25 mouse cellular contexts compared by ENCODE assay signal in genomic region chr12:28727061-28727460, GRCm38 (mm10). TPM values are rescaled to one million over a fixed set of nuclear protein-coding genes. Genes with fewer than 3 reads are reported as not detected.
DNase-seq lines count a peak whose midpoint lies in the region; ATAC-seq and TF ChIP-seq lines count a peak whose summit lies in the region.
"Had no signal": no experiment of that assay in that cellular context is flagged by ENCODE, and none has a peak within 500 bp of the region (broad histone marks: within the 10 kb centered on the region; RNA-seq: fewer than 3 reads in every experiment).

No protein-coding gene starts in this region.

- H3K4me2 ChIP-seq in midbrain, postnatal 0 days (ENCODE audit: low read depth, low read length, poor library complexity, severe bottlenecking): no peak overlapping the region
- H3K4me2 ChIP-seq: heart, embryonic 15.5 days; hindbrain, embryonic 15.5 days; kidney, embryonic 15.5 days; limb, embryonic 12.5 days; liver, embryonic 13.5 days; lung, embryonic 14.5 days had no signal

- TF ChIP-seq CTCF in midbrain, postnatal 0 days (IDR thresholded peaks at IDR 0.05): no peak

- no peaks in the 10 kb centered on the region for H3K4me1 ChIP-seq in midbrain, postnatal 0 days (ENCODE audit: insufficient read depth, low read length)
- H3K4me1 ChIP-seq: heart, embryonic 15.5 days; hindbrain, embryonic 15.5 days; kidney, embryonic 15.5 days; limb, embryonic 12.5 days; liver, embryonic 13.5 days had no signal

- no peak overlapping the region for H3K9ac ChIP-seq in midbrain, postnatal 0 days (replicated peaks; ENCODE audit: low read length, poor library complexity, severe bottlenecking)
- H3K9ac ChIP-seq: forebrain, postnatal 0 days; heart, embryonic 15.5 days; hindbrain, embryonic 15.5 days; kidney, embryonic 15.5 days; limb, embryonic 12.5 days; liver, embryonic 13.5 days; lung, embryonic 14.5 days had no signal

- DNase-seq in 416B (ENCODE audit: low read depth): peak; percentile 25
- peak; percentile 60 to 62 for DNase-seq in B cell, adult 2 months
- no peak for DNase-seq in gastrocnemius, adult 18-20 months (ENCODE audit: low spot score)
- no peak for DNase-seq in midbrain, postnatal 0 days (ENCODE audit: low spot score)
- DNase-seq in retina, postnatal 1 day: no peak
- DNase-seq: adrenal gland, postnatal 14 days; cerebellum, adult 11-12 months; cerebellum, postnatal 14 days; embryo, embryonic 11 days; forebrain, postnatal 0 days; gastrocnemius, postnatal 14 days; heart, postnatal 4 days; liver, embryonic 13.5 days; lung, embryonic 14.5 days; midbrain, embryonic 14.5 days; right cerebral cortex, adult 18-20 months; thymus, adult 18-20 months had no signal

- no peak overlapping the region for H3K4me3 ChIP-seq in midbrain, postnatal 0 days (ENCODE audit: low read depth, low read length)
- H3K4me3 ChIP-seq: heart, embryonic 15.5 days; hindbrain, embryonic 15.5 days; kidney, embryonic 15.5 days; limb, embryonic 12.5 days; liver, embryonic 13.5 days had no signal

- H3K27ac ChIP-seq in midbrain, postnatal 0 days (ENCODE audit: low read depth, low read length): no peak overlapping the region
- H3K27ac ChIP-seq: heart, embryonic 15.5 days; hindbrain, embryonic 15.5 days; kidney, embryonic 15.5 days; limb, embryonic 12.5 days; liver, embryonic 13.5 days; macrophage had no signal

- peak; percentile 23 for ATAC-seq in activated CD4-positive, CD25-positive, alpha-beta regulatory T cell, adult 4 months
- ATAC-seq in megakaryocyte progenitor cell, adult 5-6 weeks (replicated peaks; ENCODE audit: poor library complexity): 0 out of 2 replicates have a peak, but pooled peaks have one; percentile 34
- ATAC-seq in midbrain, postnatal 0 days (ENCODE audit: low FRiP score): no peak
- ATAC-seq: forebrain, postnatal 0 days; intestine, embryonic 16.5 days had no signal

- 90% methylated on average over 5 of the region's 5 CpGs for WGBS in midbrain, postnatal 0 days

- peaks cover 26% of the 10 kb centered on the region; the same call in 1 of the 2 replicates for H3K36me3 ChIP-seq in midbrain, postnatal 0 days (ENCODE audit: insufficient read depth, low read length)

- no peaks in the 10 kb centered on the region for H3K9me3 ChIP-seq in midbrain, postnatal 0 days (ENCODE audit: low read length)
- H3K9me3 ChIP-seq: heart, embryonic 15.5 days; hindbrain, embryonic 15.5 days; kidney, embryonic 15.5 days; limb, embryonic 12.5 days; liver, embryonic 13.5 days had no signal

- no peaks in the 10 kb centered on the region for H3K27me3 ChIP-seq in midbrain, postnatal 0 days (ENCODE audit: insufficient read depth, low read length)
- H3K27me3 ChIP-seq: heart, embryonic 15.5 days; hindbrain, embryonic 15.5 days; kidney, embryonic 15.5 days; limb, embryonic 12.5 days; liver, embryonic 13.5 days had no signal

RNA-seq across cellular contexts. Expression of gene Trappc12, which starts 23.2 kb away (rescaled TPM):
- polyA plus RNA-seq in activated CD4-positive, CD25-positive, alpha-beta regulatory T cell, adult 4 months (2017; shearing (Covaris generic)): 10 to 100 TPM; 31.6 to 46.1 TPM
- total RNA-seq in megakaryocyte progenitor cell, adult 5-6 weeks (2015): 28.1 and 34.0 TPM in 2 replicates
- total RNA-seq in megakaryocyte progenitor cell, adult 5-6 weeks (2017): 41.1 and 47.3 TPM in 2 replicates
- 10 to 100 TPM; 18.0 to 19.7 TPM for total RNA-seq in gastrocnemius, adult 18-20 months (2021)
- 53.2 and 54.4 TPM in 2 replicates for total RNA-seq in midbrain, postnatal 0 days (2014; rRNA removed)
- 37.9 and 38.8 TPM in 2 replicates for polyA plus RNA-seq in midbrain, postnatal 0 days (2015; fragmentation: Nextera tagmentation; extraction: Ambion mirVana)

RNA-seq across cellular contexts. Expression of gene Eipr1, which starts 24.5 kb away (rescaled TPM):
- 10 to 100 TPM; 30.1 to 43.8 TPM for polyA plus RNA-seq in activated CD4-positive, CD25-positive, alpha-beta regulatory T cell, adult 4 months (2017; shearing (Covaris generic))
- 21.6 and 25.1 TPM in 2 replicates for total RNA-seq in megakaryocyte progenitor cell, adult 5-6 weeks (2015)
- 26.6 and 26.9 TPM in 2 replicates for total RNA-seq in megakaryocyte progenitor cell, adult 5-6 weeks (2017)
- total RNA-seq in gastrocnemius, adult 18-20 months (2021): 1 to 10 TPM; 5.7 to 6.9 TPM
- 57.4 and 62.2 TPM in 2 replicates for total RNA-seq in midbrain, postnatal 0 days (2014; rRNA removed)
- polyA plus RNA-seq in midbrain, postnatal 0 days (2015; fragmentation: Nextera tagmentation; extraction: Ambion mirVana): 59.6 and 66.4 TPM in 2 replicates

RNA-seq across cellular contexts. Expression of gene Adi1, which starts 52.0 kb away (rescaled TPM):
- polyA plus RNA-seq in activated CD4-positive, CD25-positive, alpha-beta regulatory T cell, adult 4 months (2017; shearing (Covaris generic)): 10 to 100 TPM; 34.9 to 47.6 TPM
- 125 and 137 TPM in 2 replicates for total RNA-seq in megakaryocyte progenitor cell, adult 5-6 weeks (2015)
- total RNA-seq in megakaryocyte progenitor cell, adult 5-6 weeks (2017): 26.7 and 32.3 TPM in 2 replicates
- 100 to 1,000 TPM in 1 of 2 experiments, 10 to 100 TPM in 1; 79.2 to 108 TPM for total RNA-seq in gastrocnemius, adult 18-20 months (2021)
- total RNA-seq in midbrain, postnatal 0 days (2014; rRNA removed): 6.4 and 8.8 TPM in 2 replicates
- polyA plus RNA-seq in midbrain, postnatal 0 days (2015; fragmentation: Nextera tagmentation; extraction: Ambion mirVana): 23.4 and 23.6 TPM in 2 replicates

Comparison
In these comparisons a context has a peak if more than half of its experiments do, and no peak if none do; other contexts are left out.
1. DNase-seq: peak in 416B (single experiment) and B cell, adult 2 months (2 of 2); none in gastrocnemius, adult 18-20 months (single experiment), midbrain, postnatal 0 days (single experiment) and retina, postnatal 1 day (single experiment).